Mouse (Mus musculus): ENCODE results near the gene Acbd6. TPM values are rescaled to one million over a fixed set of nuclear protein-coding genes. Genes with fewer than 3 reads are reported as not detected.

Gene Acbd6
- total RNA-seq, 2 experiments from 2014 or later = 104 to 106 TPM

DNA sequence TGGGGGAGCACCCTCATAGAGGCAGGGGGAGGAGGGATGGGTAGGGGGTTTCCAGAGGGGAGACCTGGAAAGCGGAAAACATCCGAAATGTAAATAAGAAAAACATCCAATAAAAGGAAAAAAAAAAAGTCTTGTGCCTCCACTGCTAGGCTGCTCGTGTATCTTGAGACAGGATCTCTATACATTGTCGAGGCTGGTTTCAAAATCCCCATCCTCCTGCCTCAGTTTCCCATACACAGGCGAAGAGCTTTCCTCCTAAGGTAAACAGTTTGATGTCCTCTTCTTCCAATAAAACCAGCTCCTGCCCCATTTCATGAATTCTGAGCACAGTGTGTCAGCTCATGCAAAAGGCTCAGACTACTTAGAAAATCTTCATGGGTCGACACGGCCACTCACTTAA is 19.9 kb upstream of the Acbd6 start:
- intact Hi-C loops (cut with DNase I) = no loop called here

GRCm38 (mm10) chr1:155557642-155558011 is 293 bp upstream of the Acbd6 start:
- intact Hi-C loops (cut with DNase I) = no loop called here
- DNase-seq (ENCODE audit: low spot score in 2 of 2) = no peak

More for the DNA sequence above, 19.9 kb upstream of the Acbd6 start:
- DNase-seq (ENCODE audit: low spot score in 2 of 2) = no peak

GRCm38 (mm10) chr1:155560021-155560420 is 2.1 kb downstream of the Acbd6 start:
- DNase-seq (ENCODE audit: low spot score in 2 of 2) = no peak
- intact Hi-C loops (cut with DNase I) = no loop called here

DNA sequence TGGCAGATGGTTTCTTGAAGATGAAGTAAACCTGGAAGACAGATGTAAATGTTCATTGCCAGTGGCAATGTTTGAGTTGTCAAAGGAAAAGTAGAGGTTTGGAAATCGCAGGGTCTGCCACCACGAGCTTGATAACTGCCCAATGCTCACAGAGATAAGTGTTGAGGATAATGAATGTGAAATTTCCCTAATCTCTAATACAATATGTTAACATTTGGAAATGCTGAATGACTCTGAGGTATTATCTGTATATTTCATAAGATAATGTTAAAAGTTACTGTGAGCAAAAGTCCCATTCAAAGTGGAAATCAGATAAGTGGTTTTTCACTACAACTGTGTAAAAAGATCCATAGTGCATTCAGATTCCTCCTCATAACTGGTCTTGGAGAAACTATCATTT is 2.8 kb downstream of the Acbd6 start:
- intact Hi-C loops (cut with DNase I) = no loop called here
- DNase-seq (ENCODE audit: low spot score in 2 of 2) = no peak

GRCm38 (mm10) chr1:155562206-155562605 is 4.3 kb downstream of the Acbd6 start:
- intact Hi-C loops (cut with DNase I) = no loop called here
- DNase-seq (ENCODE audit: low spot score in 2 of 2) = no peak

- intact Hi-C loops (cut with DNase I) = no loop called here
- DNase-seq (ENCODE audit: low spot score in 2 of 2) = no peak
Observed at GRCm38 (mm10) chr1:155564741-155565140, 6.8 kb downstream of the Acbd6 start.

GRCm38 (mm10) chr1:155568133-155568532 is 10.2 kb downstream of the Acbd6 start:
- intact Hi-C loops (cut with DNase I) = no loop called here
- no peak for DNase-seq (ENCODE audit: low spot score in 2 of 2)

DNA sequence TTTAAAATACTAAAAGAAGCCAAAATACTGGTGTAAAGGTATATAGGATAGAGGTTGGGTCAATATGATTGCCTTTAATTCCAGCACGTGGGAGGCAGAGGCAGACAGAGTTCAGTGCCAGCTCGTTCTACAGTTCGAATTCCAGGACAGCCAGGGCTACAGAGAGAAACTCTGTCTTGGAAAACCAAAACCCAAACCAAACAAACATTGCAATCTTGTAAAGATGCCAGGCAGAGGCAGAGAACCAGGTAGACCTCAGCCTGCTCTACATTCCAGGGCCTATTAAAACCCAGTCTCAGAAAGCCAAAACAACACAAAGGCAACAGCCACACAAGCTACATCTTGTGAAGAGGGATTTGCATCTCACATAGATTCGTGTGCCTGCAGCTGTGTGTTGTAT is 11.4 kb downstream of the Acbd6 start:
- DNase-seq (ENCODE audit: low spot score in 2 of 2) = no peak
- intact Hi-C loops (cut with DNase I) = no loop called here

- intact Hi-C loops (cut with DNase I) = loop anchor here (1.0 kb wide), 1 partner anchor 210 kb away; no protein-coding TSS in a partner anchor
- DNase-seq (ENCODE audit: low spot score in 2 of 2) = peak; percentile 58 to 62
Observed at GRCm38 (mm10) chr1:155574966-155575673, 17.2 kb downstream of the Acbd6 start.

- DNase-seq (ENCODE audit: low spot score in 2 of 2) = no peak
- intact Hi-C loops (cut with DNase I) = loop anchor here (1.0 kb wide), 1 partner anchor 145 kb away; no protein-coding TSS in a partner anchor
Observed at GRCm38 (mm10) chr1:155576432-155576831, 18.5 kb downstream of the Acbd6 start.

DNA sequence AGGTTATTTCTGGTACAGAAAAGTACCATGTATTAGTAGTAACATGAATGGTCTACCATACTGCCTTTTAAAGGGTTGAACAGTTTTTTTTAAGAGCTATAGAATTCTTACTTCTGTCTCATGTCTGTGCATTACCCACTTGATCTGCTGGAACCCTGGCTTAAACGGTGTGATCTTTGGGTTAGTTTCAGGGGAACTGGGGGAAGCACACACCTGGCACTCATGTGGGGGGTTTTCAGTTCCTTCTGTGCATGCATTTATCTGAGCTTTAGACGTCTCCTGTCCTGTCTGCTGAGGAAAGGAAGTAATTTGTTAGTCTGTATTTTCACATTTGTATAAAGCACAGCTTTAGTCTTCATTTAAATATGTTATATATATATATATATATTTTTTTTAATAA is 19.4 kb downstream of the Acbd6 start:
- intact Hi-C loops (cut with DNase I) = no loop called here
- DNase-seq (ENCODE audit: low spot score in 2 of 2) = no peak

DNA sequence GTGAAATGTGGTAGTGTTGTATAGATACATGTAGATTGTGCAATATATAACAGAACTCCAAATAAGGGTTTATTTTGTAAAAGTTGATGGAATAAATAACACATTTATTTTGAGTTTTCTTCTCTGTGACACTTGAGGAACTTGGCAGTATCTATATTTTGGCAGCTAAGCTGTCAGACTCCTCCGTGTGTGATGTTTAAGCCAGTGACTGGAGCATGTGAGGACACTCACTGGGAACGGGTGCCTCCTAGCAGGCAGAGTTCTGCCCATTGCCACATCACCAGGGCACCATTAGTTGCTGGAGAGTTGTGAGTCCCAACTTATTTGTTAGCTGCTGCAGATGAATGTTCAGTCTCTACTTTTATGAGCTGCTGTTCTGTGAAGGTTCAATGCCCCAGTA is 30.0 kb downstream of the Acbd6 start:
- no peak for DNase-seq (ENCODE audit: low spot score in 2 of 2)
- intact Hi-C loops (cut with DNase I) = no loop called here

DNA sequence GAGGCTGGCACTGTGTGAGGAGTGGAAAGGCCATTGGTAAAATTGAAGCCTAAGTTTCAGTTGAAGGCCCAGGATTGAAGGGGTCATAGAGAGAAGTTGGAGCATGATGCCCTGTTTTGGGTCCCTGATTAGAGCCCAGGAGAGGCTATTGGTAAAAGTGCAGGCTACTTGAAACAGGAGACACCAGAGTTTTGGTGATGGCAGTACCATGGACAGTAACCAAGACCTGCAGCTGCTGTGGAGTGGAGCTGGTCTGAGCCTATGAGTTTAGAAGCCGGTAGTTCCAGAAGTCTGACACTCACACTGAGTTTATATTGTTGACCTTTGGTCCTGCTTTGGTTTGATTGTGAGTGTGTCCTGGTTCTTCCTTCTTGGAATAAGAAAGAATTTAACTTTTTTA is 36.2 kb downstream of the Acbd6 start:
- intact Hi-C loops (cut with DNase I) = no loop called here
- DNase-seq (ENCODE audit: low spot score in 2 of 2) = no peak

DNA sequence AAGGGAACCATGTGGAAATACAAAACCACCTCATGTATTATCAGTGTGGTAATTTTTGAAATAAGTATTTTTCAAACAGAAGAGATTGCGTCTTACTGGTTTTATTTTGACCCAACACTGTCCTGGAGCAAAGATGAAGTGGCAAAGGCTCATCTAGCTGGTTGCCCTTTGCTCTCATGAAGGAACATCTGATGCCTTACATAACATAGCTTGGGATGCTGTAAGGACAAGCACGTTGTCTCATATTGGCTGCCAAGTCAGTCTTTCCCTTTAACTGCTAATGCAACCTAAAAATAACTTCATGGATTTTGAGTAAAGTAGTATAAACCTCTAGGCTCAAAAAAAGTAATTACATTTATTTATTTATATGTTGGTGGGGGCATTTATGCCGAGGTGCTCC is 38.7 kb downstream of the Acbd6 start:
- no peak for DNase-seq (ENCODE audit: low spot score in 2 of 2)
- intact Hi-C loops (cut with DNase I) = no loop called here

- DNase-seq (ENCODE audit: low spot score in 2 of 2) = no peak
- intact Hi-C loops (cut with DNase I) = no loop called here
Observed at GRCm38 (mm10) chr1:155604706-155605105, 46.8 kb downstream of the Acbd6 start.

DNA sequence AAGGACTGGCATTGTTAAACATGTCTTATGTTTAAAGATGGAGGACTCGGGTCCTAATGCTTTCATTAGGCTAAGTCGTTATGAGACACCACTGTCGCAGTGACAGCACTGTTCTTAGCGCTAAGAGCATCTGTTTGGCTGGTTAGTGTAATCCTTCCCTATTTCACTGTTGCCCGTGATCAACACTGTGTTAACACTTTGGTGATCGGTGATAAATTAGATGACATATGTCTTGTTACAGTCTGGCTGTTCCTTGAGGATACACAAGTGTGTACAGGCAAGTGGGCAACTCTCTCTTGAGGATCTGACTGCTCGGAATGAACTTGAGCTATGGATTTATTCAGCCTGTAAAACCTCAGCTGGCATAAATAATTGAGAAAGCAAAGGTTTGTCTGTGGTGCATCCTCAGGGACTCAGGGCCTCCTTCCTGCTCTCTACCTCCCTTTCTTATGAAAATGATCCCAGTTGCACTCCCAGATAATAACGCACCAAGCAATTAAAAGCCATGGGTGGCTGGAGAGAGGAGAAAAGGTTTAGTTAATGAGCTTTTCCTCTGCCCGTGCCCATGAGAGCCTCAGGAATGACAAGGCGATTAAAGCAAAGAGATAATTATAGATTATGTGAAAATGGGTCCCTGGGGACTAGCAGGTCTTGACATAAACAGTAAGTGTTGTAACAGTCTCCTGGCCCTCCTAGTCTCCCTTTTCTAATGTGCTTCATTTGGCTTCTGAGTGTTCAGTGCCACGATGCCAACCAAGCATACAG is 47.7 kb downstream of the Acbd6 start:
- DNase-seq (ENCODE audit: low spot score in 2 of 2) = no peak
- intact Hi-C loops (cut with DNase I) = no loop called here

DNA sequence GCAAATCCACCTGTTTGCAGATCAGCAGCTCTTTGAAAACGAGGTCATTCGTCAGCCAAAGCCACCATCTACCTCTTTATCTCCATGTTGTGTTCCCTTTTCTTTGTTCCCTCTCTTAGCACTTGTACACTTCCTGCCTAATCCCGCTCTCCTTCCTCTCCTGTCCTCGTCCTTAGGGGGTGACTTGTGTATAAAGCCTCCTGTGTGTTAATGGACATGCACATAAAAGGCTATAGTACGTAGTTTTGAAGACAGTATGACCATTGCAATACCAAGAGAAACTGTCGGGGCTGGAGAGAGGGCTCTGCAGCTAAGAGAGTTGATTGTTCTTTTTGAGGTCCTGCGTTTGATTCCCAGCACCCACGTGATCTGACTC is 48.2 kb downstream of the Acbd6 start:
- no peak for DNase-seq (ENCODE audit: low spot score in 2 of 2)
- intact Hi-C loops (cut with DNase I) = no loop called here

DNA sequence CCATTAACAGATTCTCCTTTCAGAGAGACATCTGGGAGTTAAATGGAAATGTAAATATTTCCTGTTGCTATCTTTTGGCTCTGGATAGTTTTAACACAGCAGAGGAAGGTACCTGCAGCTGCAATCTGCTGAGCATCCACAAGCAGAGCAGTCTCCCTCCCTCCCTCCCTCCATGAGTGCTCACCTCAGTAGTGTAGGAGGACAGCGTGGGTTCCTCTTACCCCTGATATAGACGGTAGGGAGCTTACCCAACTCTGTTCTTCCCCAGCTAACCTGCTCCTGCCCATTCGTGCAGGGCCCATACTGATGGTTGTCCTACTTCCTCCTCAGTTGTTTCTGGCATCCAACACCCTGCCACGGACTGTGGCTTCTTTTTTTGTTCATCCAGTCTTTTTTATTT is 50.6 kb downstream of the Acbd6 start:
- intact Hi-C loops (cut with DNase I) = no loop called here

GRCm38 (mm10) chr1:155614426-155614825 is 56.5 kb downstream of the Acbd6 start:
- intact Hi-C loops (cut with DNase I) = no loop called here
- DNase-seq (ENCODE audit: low spot score in 2 of 2) = no peak

More for the DNA sequence above, 50.6 kb downstream of the Acbd6 start:
- no peak for DNase-seq (ENCODE audit: low spot score in 2 of 2)

DNA sequence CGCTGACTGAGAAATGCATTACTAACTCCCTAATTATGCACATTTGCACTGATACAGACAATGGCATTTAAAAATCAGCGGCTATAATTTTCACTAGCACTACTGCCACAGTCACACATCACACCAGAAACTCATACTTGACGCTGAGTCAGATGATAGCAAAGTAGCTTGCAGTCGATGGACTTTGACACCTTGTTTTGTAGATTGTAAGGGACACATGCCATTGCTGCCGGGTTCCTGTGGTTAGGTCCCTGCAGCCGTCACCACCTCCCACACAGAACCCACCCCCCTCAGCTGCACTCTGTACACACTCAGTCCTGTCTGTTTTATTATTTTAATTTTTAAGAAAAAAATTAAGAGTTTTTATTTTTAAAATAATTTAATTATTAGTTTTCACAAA is 63.2 kb downstream of the Acbd6 start:
- DNase-seq (ENCODE audit: low spot score in 2 of 2) = no peak
- intact Hi-C loops (cut with DNase I) = no loop called here

DNA sequence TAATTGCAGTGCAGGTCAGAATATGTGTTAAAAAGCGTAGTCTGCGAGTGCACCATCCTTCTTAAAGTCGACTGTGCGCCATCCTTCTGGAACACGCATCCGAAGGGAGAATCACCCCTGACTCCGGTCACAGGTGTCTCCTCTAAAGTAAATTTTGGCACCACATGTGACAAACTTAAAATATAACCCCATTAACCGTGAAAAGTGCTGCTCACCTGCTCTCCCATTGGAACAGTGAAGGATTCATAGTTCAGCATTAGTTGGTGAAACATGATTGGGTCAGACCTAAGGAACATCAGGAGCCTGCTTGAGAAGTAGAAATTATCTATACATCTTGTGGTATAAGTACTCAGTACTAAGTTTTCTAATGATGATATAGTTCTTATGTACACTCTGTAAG is 65.3 kb downstream of the Acbd6 start:
- intact Hi-C loops (cut with DNase I) = no loop called here
- no peak for DNase-seq (ENCODE audit: low spot score in 2 of 2)
